Mouse (Mus musculus) frontal cortex, postnatal 25 days (tissue): ENCODE data around the gene Kiss1r.

Source experiments
- DNase-seq, 2 experiments: peaks; one replicate each; pipeline ENCODE4 v3.0.0; 2022; ENCODE audit warnings: low spot score in 2 of 2

The Kiss1r gene

DNA sequence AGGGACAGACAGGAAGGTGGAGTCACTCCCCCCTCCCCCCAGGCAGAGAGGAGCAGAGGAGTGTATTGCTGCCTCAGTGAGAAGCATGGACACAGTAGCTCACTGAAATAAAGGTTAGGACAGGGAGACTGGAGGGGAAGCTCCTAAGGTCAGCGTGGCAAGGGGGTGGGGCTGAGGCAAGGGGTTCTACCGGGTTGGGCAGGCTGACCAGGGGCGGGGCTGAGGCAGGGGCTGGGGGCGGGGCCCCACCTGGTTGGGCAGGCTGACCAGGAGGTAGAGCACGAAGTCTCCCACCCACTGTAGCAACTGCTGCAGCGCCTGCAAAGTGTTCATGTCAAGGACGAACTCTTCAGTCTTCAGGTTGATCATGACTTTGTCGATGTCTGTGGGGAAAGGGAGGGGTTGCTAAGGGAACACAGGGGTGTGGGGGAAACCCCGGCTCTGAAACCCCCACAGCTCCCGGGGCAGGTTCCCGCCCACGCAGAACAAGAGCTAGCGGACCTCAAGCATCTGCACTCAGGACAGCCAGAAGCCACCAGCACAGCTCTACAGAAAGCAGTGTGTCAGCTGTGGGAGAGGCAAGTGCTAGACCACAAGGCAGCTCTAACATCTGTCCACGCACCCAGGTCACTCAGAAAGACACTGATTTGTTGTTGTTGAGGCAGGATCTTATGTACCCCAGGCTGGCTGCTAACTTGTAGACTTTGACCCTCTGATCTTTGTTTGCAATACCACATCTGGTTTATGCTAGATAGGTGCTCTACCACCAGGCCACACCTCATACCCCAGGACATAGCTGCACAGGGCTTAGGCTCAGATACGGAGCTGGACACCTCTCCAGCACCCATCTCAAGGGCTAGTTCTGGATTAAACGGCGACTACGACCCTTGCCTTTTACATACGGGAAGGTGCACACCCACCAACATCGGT lies 19.2 kb upstream of the Kiss1r start:
- no peak for DNase-seq

DNA sequence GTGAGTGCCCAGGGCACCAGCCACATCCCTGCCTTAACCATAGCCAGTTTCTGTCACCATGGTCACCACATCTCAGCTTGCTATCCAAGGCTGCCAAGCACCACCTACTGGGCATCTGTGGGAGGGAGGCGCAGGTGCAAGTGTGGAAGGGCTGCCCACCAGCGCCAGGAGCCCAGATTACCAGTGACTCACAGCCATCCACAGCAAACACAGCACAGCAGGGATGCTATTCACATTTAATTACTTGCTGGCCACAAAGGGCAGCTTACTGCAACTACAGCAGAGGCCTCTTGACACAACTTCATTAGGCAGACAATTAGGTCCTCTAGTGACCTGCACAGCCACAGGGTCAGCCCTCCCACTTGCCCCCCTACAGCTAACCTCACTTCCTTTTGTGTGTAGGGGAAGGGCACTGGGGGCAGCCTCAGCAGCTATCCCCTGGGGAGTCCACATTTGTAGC lies 15.8 kb upstream of the Kiss1r start:
- peak; percentile 48 to 65 for DNase-seq

DNA sequence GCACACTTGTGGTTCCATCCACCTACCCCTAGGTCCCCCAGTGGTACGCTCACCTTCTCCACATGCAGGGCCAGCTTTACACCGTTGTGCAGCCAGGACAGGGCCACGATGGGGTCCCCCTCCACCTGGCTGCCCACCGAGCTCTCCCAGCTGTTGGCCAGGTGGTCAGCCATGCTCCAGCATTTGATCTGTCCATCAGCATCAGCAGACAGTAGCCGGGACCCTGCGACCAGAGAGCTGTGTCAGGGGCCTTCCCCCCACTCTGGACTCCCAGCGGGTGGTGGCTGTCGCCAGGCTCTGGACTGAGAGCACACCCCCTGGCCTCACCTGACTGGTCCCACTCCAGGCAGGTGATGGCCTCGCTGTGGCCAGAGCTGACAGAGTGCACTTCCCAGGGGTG lies 10.1 kb upstream of the Kiss1r start:
- DNase-seq, result no peak

DNA sequence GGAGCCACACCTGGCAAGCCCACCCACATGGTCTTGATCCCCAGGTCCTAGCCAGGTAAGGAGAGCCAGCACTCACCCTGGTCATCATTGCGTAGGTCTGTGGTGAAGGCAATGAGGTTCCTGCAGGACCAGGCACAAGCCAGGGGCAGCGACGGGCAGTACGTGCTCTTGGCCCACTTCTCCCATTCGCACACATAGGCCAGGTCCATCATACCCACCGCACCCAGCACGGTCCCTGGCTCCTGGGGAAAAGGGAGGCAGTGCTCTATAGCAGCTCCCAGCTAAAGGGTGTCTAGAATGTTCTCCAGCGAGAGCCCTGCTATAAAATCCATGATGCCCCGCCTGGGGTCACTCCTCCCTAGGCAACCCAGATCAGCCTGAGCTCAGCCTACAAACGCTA lies 9.4 kb upstream of the Kiss1r start:
- DNase-seq, result no peak

DNA sequence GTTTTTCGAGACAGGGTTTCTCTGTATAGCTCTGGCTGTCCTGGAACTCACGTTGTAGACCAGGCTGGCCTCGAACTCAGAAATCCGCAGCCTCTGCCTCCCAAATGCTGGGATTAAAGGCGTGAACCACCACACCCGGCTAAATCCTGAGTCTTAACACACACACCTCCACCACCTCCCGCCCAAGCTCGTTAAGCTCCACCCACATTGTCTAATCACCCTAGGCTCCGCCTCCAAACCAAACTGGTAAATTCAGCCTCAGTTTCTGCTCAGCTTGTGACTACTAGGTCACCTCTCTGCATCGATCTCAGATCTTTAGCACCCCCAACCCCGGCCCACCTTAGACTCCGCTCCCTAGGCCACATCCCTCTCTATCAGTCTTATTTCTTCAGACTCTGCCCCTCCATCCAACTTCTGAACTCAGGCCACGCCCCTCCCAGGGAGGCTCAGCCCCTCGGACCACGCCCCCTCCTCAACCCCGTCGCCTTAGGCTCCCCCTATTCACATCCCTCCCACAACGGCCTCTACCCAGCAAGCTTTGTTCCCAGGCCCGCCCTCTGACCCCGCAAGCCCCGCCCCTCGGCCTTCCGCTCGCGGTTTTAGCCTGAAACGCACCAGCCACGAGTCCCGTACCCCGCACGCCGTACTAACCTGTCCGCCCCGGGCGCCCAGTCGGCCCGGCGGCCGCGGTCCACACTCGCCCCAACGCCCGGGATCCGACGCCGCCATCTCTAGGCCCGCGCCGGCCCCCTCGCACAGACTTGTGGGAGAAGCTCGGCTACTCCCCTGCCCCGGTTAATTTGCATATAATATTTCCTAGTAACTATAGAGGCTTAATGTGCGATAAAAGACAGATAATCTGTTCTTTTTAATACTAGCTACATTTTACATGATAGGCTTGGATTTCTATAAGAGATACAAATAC lies 8.3 kb upstream of the Kiss1r start, which contains the start of gene Med16:
Gene Med16 (minus strand): TSS at position 757 of the 925 bp plus-strand sequence.
- peak; percentile 89 to 93 for DNase-seq

DNA sequence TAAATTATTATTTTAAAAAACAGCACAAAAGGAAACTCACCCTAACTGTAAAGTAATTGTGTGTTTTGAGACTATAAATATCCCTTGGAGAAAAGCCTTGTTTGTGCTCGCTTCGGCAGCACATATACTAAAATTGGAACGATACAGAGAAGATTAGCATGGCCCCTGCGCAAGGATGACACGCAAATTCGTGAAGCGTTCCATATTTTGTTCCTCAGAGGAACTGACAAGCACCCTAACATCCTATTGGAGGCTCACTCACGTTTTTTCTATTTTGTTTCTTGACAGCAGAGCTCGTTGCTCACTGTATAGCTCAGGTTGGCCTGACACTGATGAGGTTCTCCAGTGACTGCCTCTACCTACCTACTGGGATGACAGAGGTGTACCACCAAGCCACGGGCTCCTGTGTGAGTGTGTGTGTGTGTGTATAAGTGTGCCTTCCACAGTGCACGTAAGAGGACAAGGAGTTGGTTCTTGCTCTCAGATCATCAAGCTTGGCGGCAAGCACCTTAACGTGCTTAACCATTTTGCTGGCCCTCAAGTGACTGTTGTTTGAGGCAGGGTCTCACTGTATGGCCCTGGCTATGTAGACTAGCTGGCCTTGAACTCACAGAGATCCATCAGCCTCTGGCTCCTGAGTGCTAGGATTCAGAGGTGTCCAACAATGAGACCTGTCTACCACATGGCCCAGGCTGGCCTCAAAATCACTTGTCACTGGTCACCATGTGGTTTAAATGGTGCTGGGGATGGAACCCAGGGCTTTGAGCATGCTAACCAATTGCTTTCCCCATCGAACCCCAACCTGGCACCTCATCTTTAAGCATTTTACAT lies 7.5 kb upstream of the Kiss1r start:
- no peak for DNase-seq

DNA sequence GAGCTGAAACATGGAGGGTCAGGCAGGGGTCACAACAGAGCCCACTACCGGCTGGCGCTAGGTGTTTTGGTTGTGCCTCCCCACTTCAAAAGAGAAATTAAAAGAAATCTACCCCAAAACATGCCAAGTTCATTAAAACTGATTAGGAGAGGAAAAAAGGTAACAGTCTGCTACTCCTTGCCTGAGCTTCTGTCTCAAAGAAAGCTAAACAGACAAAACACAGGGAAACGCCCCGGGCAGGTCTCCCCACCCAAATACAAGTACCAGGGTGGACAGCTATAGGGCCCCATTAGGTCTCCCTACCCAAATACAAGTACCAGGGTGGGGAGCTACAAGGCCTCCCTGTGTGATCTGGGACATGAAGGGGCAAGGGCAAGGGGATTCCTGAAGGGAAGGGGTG lies 6.2 kb upstream of the Kiss1r start, which contains the start of gene Gm26602:
Gene Gm26602 (plus strand): TSS at position 301 of the 400 bp plus-strand sequence.
- DNase-seq, result no peak

DNA sequence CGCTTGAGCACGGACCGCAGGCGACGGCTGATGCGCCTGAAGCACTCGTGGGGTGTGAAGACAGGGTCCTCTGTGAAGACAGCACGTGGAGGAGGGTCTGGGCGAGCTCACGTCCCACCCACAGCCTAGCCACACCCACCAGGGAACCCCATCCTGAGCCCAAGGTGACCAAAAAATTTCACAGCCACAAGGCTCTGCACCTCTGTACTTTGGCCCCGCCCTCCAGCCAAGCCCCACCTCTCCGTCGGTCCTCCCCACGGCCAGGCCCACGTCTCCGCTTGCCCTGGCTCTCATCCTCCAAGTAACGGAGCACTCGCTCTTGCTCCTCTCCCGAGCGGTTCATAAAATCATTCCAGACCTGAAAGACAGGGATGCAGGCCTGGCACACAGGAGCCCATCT lies 4.4 kb upstream of the Kiss1r start:
- DNase-seq, result no peak

DNA sequence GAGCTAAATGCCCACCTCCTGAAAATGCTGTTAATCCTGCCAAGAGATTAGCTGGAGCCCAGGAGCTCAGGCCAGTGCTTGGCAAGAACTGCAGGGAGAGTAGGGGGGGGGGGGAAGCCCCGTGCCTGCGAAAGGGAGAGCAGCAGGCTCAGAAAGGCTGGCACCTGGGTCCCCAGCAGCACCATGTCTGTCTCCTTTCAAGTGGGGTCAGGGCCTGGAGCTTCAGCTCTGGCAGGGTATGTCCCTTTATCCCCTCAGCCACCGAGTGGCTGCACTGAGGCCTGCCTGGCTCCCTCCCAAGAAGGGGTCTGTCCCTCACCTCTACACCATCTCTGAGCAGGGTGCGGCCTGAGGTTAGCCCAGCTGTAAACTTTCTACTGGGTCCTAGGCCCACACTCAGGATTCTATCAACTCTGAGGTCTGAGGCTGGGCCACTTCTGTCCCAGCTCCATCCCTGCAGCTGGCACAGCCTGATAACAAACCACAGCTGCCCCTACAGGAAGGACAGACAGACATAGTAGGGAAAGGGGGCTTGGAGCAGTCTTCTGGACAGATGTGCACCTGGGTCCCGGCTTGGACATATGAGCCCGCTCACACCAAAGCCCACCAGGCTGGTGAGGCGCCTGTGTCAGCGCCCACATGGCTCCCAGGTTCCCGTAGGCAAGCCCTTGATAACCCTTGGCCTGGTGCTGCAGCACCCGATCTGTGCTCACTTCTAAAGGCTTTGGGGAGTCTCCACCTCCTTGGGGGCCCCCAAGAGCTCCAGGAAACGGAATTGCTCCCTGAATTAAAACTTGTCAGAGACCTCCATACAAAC lies 2.4 kb upstream of the Kiss1r start:
- DNase-seq, result no peak

DNA sequence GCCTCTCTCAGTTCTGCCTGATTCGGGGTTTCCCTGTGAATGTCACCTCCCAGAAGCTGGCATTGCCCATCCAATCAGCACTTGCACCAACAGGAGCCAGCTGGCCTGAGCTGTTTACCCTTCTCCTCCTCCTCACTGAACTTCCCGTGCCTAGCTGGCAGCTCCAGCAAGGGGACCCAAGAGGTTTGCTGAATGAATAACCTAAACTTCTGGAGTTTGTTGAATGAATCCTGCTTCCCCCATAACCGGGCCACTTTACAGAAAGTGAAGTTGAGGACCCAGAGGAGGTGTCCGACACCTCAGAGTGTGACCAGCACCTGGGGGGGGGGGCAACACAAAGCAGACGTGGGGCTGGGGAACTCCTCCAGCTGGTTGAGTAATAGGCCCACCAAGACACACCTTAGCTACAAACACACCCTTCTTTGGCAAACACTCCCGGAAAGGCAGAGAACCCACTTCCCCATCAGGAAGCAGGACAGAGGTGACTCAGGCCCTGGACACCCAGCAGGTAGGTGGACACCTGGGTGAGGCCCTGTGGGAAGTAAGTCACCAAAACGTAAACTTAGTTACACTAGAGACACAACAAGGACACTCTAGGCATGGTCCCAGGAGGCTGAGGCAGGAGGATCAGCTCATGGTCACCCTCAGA lies 1.7 kb upstream of the Kiss1r start:
- DNase-seq, result no peak

DNA sequence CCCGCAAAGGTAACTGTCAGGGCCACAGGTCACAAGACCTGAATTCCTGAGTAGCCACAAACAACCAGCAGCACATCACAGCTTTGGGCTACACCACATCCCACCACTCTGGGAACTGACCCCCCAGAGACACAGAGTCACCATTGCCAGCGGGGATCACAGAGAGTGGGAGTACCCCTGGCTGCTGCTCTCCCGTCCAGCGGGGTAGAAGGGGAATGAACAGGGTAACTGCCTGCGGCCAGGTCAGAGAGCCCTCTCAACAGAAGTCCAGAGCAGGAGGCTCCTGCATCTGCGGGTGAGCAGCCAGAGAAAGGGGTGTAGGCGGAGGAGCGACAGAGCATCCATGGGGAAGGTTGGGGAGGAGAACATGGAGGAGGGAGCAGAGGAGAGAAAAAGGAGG lies 690 bp upstream of the Kiss1r start:
- DNase-seq, result no peak

DNA sequence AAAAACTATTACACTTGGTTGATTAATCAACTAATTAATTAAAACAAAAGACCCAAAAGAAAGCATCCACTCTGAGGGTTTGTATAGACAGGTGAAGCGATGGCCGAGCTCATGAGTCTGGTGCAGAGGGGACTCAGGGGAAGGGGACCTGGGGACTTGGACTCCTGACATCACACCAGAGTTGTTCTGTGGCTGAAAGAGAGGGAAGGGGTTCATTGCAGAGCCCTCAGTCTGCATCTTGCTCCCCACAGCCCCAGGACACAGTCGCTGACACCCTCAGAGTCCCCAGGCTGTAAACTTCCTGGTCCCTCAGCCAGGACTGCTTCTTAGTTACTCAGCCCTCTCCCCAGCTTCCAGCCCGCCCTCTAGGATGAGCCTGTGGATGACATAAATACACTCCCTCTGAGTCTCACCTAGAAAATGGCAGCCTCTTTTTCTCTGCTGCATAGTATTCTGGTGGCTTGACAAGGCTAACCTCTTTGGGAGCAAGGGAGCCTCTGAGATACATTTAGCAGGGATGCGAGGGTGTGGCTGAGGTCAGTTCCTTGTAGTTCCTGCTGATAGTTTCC lies 845 bp downstream of the Kiss1r start:
- no peak for DNase-seq

DNA sequence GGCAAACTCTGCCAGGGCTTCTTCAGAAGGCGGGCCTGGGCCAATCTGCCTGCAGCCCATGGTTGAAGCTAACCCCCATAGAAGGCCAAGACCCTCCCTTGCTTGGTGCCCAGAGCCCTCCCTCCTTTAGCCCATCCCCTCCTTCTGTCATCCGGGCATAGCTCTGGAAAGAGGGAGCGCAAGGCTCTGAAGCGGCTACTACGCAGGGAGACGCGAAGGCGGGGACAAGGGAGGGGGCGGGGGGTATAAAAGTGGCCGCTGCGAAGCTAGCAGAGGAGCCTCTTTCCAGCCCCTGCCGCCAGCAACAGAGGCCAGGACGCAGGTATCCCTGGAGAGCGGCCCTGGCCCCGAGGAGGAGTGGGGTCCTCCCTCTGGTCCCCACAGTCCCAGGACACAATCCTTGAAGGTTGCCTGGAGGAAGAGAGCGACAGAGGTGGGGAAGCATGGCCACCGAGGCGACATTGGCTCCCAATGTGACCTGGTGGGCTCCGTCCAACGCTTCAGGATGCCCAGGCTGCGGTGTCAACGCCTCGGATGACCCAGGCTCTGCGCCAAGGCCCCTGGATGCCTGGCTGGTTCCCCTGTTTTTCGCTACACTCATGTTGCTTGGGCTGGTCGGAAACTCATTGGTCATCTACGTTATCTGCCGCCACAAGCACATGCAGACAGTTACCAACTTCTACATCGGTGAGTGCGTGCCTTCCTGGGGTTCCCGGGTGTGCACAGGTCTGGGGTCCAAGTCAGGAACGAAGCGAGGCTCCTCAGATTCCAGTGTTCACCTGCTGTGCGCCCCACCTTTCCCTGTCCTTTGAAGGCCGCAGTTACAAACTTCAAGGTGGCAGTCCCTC lies 1.7 kb downstream of the Kiss1r start:
- no peak for DNase-seq

DNA sequence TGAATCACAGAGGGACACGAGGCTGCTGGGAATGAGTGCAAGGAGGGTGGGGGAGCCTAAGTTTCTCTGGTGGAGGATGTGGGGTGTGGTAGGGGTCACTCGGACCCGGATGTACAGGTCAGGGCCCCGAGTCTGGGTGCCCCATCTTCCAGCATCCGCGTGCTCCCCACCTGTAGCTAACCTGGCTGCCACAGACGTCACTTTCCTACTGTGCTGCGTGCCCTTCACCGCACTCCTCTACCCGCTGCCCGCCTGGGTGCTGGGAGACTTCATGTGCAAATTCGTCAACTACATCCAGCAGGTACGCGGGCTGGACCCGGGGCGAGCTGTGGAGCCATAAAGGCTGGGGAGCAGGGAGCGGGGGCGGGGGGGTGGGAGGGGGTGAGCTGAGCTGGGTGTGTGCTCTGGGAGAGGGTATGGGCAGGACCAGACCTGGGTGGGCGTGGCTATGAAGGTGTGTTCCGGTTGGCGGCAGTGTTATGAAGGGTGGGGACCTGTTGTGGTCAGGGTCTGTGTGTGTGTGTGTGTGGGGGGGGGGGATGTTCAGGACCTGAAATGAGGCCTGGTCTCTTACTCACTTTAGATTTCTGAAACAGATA lies 2.6 kb downstream of the Kiss1r start:
- DNase-seq, result no peak

DNA sequence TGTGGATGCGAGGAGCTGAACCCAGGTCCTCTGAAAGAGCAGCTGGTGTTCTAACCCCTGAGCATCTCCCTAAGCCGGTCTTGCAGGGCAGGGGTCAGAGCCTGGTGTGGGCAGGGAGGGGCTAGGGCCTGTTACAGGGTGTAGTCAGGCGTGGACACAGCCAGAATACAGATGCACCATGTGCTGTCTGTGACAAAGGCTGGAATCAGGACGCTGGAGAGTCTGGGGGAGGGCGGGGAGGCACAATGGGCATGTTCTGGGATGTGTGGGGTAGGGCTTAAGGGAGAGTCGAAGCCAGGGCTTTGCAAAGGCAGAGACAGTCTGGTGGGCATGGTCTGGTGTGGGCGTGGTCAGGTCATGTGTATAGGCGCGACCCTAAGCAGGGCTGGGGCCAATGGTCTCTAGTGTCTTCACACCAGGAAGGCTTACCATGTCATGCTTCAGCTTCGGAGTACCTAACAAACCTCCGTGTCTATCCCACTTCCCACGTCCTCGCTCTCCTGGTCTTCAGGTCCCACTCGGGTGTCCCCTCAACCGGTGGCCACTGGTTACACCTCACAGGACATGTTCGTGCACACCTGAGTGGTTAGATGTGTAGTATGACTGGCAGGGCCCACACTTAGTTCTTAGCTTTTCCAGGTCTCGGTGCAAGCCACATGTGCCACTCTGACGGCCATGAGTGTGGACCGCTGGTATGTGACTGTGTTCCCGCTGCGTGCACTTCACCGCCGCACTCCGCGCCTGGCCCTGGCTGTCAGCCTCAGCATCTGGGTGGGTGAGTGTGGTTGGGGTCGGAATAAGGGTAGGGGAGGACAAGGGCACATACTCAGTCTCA lies 3.5 kb downstream of the Kiss1r start:
- no peak for DNase-seq

DNA sequence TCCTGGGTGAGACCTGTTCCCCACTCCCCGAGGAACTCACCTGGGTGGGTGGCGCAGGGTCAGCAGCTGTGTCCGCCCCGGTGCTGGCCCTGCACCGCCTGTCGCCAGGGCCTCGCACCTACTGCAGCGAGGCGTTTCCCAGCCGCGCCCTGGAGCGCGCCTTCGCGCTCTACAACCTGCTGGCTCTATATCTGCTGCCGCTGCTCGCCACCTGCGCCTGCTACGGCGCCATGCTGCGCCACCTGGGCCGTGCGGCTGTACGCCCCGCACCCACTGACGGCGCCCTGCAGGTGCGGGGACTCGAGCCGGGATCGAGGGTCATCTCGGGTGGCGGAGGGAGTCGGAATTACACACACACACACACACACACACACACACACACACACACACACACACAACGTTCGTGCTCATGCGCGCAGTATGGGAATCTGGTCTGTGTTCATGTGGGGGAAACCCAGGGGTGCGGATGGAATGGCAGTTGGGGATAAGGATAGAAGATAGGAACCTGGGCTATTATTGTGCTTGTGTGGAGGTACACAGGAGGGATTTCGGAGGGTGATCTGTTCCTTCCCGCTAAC lies 4.3 kb downstream of the Kiss1r start, which contains the start of gene R3hdm4:
Gene R3hdm4 (minus strand): TSS at position 251 of the 578 bp plus-strand sequence.
- DNase-seq, result no peak

DNA sequence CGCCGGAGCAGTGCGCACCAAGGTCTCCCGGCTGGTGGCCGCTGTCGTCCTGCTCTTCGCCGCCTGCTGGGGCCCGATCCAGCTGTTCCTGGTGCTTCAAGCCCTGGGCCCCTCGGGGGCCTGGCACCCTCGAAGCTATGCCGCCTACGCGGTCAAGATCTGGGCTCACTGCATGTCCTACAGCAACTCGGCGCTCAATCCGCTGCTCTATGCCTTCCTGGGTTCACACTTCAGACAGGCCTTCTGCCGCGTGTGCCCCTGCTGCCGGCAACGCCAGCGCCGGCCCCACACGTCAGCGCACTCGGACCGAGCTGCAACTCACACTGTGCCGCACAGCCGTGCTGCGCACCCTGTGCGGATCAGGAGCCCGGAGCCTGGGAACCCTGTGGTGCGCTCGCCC lies 4.8 kb downstream of the Kiss1r start:
- no peak for DNase-seq
